Mouse (Mus musculus): Measurements from ENCODE around the gene Muc5b. TPM values are rescaled to one million over a fixed set of nuclear protein-coding genes. Genes with fewer than 3 reads are reported as not detected.

The Muc5b gene
- total RNA-seq, 2 experiments from 2014 or later: 0.10 TPM; not detected in 1

GRCm38 (mm10) chr7:141901825-141902224, 63.0 kb downstream of the Muc5b start:
- ATAC-seq (replicated peaks; ENCODE audit: poor library complexity): peak; percentile 6; the same call in 1 of the 2 replicates

GRCm38 (mm10) chr7:141902269-141902729, 63.4 kb downstream of the Muc5b start:
- ATAC-seq (replicated peaks; ENCODE audit: poor library complexity): peak; percentile 93

- ATAC-seq (replicated peaks; ENCODE audit: poor library complexity): no peak
Observed at GRCm38 (mm10) chr7:141902791-141903190, 63.9 kb downstream of the Muc5b start.

DNA sequence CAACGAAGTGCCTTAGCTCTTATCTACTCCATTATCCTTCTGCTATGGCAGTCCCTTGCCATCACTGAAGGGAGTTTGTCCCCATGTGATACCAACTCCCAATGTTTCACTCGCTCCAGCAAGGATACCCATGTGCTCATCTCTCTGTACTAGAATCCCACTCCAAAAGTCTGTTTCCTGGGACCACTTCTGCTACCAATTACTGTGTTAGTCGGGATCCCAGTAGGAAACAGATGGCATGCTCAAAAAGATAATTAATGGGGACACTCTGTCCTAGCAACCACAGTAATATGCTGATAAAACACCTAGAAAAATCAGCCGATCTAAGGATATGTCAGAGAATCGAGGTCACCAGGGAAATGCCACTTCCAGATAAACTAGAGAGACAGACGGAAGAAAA, 69.7 kb downstream of the Muc5b start:
- ATAC-seq (replicated peaks; ENCODE audit: poor library complexity): no peak

- peak; percentile 93 for ATAC-seq (replicated peaks; ENCODE audit: poor library complexity)
Observed at GRCm38 (mm10) chr7:141911305-141911704, 72.4 kb downstream of the Muc5b start.

DNA sequence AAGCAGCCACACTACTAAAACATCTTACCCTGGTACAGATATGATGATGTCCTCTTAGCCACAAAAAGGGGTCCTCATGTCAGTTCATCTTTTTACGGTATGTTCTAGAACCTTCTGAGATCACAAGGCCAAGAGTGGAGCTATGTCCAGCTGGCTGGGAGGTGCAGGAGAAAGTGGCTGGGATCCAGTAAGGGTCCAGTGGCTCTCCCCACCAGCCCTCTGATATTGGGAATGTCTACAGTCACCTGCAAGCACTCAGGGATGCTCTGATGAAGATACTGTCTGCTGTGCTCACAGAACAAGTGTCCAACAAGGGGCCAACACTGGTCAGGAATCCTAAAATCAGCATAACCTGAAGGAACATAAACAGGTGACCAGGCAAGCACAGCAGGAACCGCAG, 79.5 kb downstream of the Muc5b start, which contains the start of gene Tollip:
Gene Tollip, minus strand, starts transcription at position 101 of the 400 bp plus-strand sequence.
- ATAC-seq (replicated peaks; ENCODE audit: poor library complexity): no peak

Other genes with a start within 250 kb of the Muc5b start
- gene Muc6, start 183.8 kb upstream of the Muc5b start, total RNA-seq (2015): 0.37 and 0.77 TPM in 2 replicates
- 0.08 and 0.10 TPM in 2 replicates for gene Muc6, start 183.8 kb upstream of the Muc5b start, total RNA-seq (2017)
- not detected in 2 replicates for gene Muc2, start 148.7 kb upstream of the Muc5b start, total RNA-seq (2015)
- not detected in 2 replicates for gene Muc2, start 148.7 kb upstream of the Muc5b start, total RNA-seq (2017)
- not detected in 2 replicates for gene Muc5ac, start 50.1 kb upstream of the Muc5b start, total RNA-seq (2015)
- not detected in 2 replicates for gene Muc5ac, start 50.1 kb upstream of the Muc5b start, total RNA-seq (2017)
- 26.9 and 27.8 TPM in 2 replicates for gene Tollip, start 79.4 kb downstream of the Muc5b start, total RNA-seq (2015)
- 26.6 and 30.6 TPM in 2 replicates for gene Tollip, start 79.4 kb downstream of the Muc5b start, total RNA-seq (2017)
- gene Brsk2, start 110.7 kb downstream of the Muc5b start, total RNA-seq (2015): not detected in 2 replicates
- gene Brsk2, start 110.7 kb downstream of the Muc5b start, total RNA-seq (2017): 0.12 TPM in 1 of 2 replicates, not detected in the other
- gene Mob2, start 222.0 kb downstream of the Muc5b start, total RNA-seq (2015): 45.3 and 45.9 TPM in 2 replicates
- 45.9 and 47.1 TPM in 2 replicates for gene Mob2, start 222.0 kb downstream of the Muc5b start, total RNA-seq (2017)